Mouse (Mus musculus): ENCODE data around the gene Ang.

GRCm38 (mm10) chr14:51085911-51086310 lies 5.0 kb upstream of the Ang start:
- TF ChIP-seq CTCF (IDR thresholded peaks at IDR 0.05; ENCODE audit: insufficient read depth, low read length), result no peak
- TF ChIP-seq POLR2A (IDR thresholded peaks at IDR 0.05; ENCODE audit: borderline replicate concordance, extremely low read depth, low read depth, low read length), result no peak
